Mouse (Mus musculus) mesoderm, embryonic 11.5 days (tissue): ENCODE results near the gene Spint1.

ENCODE experiments used
- DNase-seq: peaks from one replicate; pipeline ENCODE4 v3.0.0-alpha.2; 2012; ENCODE audit warnings: low read depth, low spot score

The Spint1 gene

DNA sequence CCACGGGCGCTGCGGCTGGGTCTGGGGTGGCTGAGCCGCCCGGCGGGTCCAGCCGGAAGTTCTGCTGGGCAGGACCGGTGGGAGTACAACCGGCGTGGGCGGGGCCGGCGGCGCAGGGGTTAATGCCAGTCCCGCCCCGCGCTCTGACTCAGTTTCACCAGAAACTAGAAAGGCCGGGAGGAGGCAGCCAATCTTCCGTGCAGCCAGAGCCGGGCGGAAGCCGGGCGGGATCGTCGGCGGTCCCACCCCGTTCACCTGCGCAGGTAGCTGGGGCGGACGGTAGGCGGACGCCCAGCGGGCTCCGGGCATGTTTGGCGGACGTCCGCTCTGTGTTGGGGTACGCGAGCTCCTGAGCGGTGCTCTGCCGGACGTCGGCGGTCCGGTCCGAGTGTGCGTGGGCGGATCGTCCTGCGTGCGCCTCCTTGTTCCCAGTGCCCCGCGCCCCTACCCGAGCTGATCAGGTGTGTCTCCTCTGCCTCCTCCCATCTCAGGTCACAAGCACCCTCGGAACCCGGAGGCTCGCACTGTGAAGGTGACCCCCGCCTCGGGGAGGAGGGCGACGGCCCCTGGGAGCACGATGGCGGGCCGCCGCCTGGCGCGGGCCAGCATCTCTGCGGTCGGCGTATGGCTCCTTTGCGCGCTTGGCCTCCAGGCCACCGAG lies at the start of gene Spint1:
TSS of gene Spint1 (plus strand) at position 153 of the 661 bp plus-strand sequence.
- no peak for DNase-seq

DNA sequence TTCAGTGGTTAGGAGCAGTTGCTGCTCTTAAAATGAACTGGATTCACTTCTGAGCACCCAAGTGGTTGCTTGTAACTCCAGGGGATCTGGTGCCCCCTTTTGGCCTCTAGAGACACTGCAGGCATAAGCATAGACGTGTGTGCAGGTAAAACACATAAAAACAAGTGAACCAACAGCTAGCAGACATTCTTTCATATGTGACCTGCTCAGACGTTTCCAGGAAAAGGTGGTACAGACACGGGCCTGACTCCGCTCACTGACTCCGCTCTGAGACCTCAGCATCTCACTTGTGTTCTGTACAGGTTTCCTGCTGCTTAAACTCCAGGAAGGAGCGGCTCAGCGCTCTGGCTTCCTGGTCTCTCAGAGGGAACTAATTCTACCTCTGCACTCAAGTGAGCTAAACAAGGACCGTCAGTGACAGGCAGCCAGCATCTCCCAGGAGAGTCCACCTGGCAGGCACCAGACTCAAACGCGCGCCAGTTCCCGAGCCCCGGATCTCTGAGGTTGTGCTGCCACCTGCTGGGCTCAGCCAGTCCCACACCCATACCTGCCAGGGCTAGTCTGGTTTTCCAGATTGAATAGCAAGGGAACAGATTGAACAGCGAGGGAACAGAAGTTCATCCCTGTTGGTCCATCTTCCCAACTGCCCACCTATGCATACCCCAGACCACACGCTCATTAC lies 48.0 kb upstream of the Spint1 start:
- DNase-seq, result peak; percentile 82

DNA sequence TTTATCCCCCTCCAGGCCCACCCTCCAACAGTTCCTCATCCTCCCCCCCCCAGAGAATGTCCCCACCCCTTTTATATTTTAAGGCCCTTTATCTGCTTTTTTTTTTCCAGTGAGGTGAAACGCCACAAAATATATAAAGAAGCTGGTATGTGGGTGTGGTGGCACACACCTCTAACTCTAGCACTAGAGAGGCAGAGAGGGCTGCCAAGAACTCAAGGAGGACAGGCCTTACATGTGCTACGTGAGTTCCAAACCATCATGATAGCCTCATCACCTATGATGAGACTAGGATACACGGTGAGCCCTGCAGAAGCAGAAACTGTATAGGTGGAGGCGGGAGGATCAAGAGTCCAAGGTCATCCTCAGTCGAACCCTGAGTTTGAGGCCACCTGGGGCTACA lies 46.2 kb upstream of the Spint1 start:
- DNase-seq, result no peak

DNA sequence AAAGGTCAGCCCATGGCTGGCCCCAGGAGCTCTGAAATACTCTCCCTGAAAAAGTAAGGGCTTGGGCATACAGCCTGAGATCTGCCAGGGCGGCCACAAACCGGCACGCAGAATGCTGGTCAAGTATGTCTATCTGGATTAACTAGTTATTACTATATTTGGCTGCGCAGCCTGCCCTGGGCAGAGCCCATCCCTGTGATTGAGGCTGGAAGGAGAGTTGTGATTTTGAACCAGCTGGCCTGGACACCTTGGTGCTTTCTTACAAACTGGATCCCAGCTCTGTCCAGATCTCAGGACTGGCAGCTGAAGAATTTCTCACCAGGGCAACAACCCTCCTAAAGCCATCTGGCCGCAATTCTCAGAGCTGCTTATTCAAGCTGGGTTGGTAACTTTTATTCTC lies 43.0 kb upstream of the Spint1 start:
- DNase-seq, result no peak

DNA sequence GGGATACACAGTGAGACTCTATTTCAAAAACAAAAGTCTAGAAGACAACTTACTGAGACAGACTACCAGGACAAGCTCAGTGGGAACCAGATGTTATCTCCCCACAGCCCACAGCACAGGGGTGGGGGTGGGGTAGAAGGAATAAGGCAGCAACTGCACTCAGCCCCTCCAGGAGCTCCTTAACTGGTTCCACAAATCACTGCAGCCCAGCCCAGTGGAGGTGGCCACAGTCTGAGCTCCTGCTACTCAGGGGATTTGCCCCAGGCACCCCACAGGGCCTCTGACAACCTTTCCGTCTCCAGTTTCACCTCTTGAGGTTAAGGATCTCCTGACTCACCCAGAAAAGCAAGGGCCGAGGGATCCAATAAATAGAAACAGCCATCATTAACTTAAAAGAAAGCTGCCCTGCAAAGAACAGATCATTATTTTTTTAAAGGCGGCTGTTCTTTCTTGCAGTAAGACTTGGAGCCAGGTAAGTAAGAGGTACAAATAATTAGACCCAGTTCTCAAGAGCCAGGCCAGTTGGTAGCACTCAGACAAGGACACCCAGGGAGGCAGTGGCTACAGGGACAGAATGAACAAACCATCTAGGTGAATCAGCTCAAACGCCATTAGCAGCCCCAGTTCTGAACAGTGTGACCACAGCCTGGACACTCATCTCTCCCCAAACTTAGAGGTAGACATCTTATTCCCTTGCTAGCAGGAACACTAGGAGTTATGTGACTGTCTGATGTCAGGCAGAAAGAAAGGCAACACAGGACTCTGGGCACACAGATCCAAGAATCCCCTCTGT lies 40.6 kb upstream of the Spint1 start:
- DNase-seq, result no peak

DNA sequence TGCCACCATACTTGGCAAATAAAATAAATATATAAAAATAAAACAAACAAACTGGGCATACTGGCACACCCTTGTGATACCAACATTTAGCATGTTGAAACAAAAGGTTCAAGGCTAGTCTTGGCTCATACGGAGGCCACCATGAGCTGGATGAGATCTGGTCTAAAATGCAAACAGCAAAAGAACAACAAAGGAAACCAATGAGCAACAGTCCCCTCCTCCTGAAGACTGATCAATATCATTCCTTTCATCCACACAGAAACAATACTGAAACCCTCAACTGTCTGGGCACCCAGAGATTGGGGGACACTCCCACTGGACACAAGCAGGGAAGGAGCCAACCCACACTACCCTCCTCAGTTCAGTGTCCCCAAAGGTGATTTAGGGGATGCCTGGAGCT lies 39.7 kb upstream of the Spint1 start:
- no peak for DNase-seq

DNA sequence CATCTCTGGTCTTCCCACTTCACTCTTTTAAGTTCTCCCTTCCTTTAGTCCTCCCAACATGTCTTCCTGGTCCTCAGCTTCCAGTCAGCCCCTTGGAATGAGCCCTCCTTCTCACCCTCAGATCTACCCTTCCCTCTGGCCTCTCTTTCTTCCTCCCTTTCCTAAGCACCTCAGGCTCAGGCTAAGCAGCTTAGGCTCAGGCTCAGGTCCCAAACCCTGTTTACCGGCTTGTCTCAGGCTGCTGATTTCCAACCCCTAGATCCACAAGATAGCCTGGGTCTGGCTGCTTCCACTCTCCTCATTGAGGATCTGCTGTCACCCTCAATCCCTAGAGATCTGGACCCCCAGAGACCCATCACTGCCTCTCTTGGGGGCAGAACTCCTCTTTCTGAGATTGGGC lies 39.1 kb upstream of the Spint1 start:
- no peak for DNase-seq

DNA sequence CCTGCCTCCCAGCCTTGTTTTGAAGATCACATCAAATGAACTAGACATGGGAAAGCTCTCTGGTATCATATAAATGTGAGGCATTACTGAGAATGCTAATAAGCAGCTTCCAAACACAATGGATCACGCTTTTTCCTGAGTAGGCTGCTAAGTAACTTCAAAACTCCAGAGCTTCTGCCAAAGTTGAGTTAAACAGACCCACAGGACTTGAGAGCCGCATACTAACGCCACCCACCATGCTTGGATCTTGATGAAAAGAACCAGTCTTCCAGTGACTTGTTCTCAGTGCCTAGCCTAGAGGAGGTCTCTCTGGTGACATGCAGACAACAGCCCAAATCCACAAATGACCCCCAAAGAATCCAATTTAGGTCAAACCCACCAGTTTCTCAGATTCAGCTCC lies 38.2 kb upstream of the Spint1 start:
- no peak for DNase-seq

DNA sequence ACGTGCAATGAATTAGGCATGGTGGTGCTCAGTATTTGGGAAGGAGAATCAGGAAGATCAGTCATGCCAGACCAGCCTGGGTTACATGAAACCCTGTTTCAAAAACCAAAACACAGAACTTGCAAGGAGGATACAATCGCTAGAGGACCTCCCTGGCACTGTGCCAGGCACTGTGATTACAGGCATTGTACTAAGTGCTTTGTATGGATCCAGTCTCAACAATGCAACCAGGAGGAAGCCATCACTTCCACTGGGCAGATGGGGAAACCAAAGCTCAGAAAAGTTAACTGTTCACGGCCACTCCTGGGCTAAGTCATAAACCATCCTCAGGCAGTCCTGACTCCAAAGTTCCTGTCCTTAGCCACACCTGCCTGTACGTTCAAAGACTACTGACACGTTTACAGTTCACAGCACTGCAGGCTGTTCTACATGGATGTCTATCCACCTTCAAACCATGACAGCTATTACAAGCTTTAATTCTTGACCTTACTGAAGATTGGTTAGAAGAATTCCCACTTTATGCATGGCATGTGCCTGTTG lies 34.2 kb upstream of the Spint1 start:
- no peak for DNase-seq

DNA sequence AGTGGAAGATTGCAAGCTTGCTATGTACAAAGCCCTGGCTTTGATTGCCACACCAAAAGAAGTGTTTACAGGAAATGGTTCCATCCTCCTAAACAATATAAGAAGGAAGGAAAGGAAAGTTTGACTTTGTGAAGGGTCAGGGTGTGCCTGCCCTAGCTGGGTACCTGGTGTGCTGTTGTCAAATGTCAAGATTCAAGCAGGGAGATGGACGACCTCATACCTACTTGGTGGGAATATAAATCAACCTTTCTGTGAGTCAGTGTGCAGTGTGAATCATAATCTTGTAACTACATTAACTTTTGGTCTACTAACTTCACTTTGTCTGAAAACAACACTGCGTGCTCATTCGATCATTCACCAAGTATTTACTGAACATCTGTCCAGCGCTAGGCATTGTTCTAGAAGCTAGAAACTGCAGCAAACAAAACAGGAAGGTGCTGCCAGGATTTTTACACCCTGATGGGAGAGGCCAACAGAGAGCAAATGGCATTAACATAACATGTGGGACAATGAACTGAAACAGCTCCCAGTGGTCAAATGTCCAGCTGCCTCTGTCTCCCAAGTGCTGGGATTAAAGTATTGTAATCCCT lies 33.2 kb upstream of the Spint1 start:
- no peak for DNase-seq

DNA sequence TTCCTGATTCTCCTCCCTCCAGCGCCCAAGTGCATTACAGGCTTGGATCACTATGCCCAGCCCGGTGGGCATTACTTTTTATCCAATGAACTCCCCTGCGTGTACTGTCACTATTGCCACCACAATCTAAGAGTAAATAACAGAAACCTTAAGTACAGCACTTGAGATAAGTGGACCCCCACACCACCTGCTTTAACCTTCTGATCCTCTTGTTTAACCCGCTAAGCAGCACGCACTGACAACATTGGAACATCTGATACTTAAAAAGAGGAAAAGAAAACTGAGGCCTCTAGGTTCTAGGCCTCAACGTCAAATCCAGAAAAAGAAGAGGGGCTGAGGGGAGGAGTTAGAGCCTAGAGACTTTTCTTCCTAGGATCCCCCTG lies 29.2 kb upstream of the Spint1 start:
- no peak for DNase-seq

DNA sequence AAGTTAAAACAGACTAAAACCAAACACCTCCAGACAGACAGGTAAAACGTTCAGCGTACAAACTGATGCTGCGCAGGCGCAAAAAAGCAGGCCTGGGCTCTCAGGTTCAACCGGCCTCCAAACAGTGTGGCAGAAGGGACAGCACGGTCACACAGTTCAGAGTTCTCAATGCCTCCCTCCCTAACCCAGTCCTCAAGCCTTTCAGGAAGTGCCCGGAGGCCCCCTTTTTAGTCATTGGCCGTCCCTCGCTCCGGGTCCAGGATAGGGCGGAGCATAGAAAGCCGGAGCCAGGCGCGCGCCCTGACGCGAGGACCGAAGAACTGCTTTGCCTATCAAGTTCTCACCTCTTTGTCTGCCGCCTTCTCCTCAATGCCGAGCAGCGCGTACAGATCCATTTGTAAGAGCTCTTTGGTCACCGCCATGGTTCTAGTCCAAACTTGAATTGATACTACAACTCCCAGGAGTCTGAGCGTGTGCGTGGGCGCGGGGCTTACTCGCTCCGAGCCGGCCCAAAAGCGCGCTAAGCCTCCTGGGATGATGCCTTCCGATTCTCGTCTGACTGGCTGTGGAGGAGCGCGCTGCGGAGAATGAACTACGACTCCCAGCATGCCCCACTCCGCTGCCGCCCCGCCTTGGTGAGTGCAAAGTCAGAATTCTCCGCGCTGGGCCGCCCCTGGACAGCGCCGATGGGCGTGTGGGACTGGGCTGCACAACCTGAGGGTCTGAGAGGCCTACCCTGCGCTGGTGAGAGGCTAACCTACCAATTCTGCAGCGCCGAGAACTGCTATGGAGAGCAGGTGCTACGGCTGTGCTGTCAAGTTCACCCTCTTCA lies 28.6 kb upstream of the Spint1 start, which contains the start of the genes Zfyve19 and Dnajc17:
TSS of gene Zfyve19 (plus strand) at position 274 of the 832 bp plus-strand sequence.
TSS of gene Dnajc17 (minus strand) at position 452 of the 832 bp plus-strand sequence.
- DNase-seq, result peak; percentile 96

DNA sequence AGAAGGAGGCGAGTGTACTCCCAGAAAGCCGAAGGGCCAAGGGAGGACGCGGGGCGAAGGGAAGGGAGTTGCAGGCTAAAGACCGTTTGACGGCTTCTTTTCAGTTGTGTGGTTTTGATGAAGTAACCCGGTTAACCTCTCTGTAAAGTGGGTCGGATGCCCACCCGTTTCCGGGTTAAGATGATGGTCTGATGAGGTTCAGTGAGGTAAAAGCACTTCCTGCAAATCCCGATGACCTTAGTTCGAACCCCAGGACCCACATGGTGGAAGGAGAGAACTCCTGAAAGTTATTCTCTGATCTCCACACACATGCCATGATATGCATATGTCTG lies 28.0 kb upstream of the Spint1 start:
- no peak for DNase-seq

DNA sequence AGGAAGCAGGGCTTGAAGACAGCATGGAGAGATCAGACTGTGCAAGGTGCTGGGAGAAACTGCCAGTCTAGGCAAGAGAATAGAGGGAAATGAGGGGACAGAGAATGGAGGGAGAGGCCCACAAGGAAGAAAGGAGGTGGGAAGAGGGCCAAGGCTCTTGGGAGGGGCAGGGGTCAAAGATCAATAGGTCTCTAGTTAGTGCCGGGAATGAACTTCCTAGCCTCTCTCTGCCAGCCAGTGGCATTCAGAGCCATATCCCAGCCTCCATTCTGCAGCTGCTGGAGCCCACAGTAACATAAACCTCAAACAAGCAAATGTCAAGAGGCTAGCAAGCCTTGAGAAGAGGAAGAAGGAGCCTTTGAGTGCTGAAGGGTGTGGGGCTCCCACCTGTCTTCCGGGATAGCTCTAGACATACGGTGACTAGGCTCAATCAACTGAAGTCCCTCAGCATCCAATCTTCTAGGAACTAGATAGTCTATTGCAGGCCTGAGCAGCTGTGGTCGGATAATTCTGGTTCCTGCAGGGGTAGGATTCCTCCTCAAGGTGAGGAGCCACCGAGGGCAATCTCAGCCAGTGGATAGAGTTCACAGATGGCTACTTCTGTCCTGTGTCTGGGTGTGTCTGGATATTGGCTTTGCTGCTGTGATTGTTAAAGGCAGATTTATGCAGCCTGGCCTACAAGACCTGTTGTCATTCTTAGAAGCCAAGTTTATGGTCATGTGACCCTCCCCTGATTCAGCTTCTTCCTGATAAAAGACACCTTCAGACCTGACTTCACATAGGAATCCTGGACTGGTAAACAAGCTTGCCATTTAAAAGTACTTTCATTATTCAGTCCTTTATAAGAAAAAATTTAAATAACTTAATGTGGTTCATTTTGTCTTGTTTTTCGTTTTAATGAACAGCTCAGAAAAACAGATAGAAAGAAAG lies 7.1 kb upstream of the Spint1 start, which contains the start of gene Ppp1r14d:
TSS of gene Ppp1r14d (minus strand) at position 132 of the 930 bp plus-strand sequence.
- no peak for DNase-seq

DNA sequence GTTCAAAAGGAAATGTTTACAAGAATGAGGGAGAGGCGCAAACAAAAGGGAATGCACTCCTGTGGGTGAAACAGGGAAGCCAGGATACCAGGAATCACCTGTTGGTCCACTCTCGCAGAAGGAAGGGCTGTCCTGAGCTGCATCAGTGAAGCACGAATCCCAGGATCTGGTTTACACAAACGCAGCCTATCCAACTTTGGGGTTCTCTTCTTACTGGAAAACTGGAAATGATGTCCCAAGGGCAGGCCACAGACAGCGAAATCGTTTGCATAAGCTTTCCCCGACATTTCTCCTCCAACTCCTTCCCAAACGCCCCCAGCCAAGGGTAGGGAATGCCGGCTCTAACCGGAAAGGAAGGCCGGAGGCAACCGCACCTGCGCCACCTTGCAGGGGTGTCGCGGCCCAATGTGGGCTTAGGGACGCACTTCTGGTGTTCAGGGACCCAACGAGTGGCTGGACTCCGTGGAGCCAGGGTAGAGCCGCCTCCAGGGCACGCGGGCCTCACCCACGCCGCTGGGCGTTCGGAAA lies 416 bp upstream of the Spint1 start:
- DNase-seq, result no peak

DNA sequence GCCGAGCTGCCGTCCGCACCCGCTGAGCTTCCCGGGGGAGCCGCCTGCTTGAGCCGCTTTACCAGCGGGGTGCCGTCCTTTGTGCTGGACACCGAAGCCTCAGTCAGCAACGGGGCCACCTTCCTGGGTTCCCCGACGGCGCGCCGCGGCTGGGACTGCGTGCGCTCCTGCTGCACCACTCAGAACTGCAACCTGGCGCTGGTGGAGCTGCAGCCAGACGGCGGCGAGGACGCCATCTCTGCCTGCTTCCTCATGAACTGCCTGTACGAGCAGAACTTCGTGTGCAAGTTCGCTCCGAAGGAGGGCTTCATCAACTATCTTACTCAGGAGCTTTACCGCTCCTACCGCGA lies 684 bp downstream of the Spint1 start:
- DNase-seq, result peak; percentile 13

DNA sequence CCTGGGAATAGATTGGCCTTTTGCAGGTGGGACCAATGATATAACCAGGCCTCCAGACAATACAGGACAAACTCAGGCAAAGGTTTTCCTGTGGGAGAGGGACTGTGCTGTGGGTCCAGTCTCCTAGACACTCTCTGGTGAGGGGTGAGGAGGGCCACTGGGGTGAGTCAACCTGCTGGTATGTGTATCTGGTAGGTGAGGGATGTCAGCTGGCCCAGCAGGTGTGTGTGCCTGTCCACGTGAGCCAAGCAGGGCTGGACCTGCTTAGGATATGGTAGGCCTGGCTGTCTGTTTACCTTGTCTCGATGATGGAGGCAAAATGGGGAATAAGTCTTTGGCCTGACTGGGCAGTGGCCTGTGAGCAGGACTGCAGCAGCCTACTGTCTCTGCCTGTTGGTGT lies 1.5 kb downstream of the Spint1 start:
- DNase-seq, result no peak

DNA sequence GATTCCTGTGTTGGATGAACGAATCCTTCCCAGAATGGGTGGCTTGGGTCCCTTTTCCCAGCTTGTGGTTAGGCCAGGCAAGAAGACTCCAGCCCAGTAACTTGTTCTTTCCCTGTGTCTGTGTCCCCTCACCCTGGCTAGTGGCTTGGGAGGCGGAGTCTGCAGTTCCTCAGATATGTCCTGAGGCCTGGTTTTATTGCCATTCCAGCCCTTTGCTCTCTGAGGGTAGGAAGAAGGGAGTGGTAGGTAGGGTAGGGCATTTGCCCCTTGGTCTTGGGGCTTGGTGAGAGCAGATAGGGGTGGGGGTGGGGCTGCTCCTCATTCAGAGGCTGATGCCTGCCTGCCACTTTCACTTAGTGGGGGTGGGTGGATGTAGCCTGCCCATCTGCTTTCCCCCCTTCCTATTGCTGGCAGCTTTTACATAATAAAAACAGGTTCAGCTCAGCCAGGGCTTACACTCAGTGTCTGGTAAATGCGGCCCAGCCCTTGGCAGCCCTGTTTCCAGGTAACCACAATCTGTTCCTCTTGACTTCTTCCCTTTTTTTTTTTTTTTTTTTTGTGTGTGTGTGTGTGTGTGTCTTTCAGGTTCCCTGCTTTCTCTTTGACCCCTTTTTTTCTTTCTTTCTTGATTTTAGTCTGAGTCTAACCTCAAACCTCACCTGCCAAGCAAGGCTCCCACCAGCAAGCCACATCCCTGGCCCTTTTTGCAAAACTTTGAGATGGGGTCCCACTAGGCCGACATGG lies 3.1 kb downstream of the Spint1 start:
- no peak for DNase-seq

DNA sequence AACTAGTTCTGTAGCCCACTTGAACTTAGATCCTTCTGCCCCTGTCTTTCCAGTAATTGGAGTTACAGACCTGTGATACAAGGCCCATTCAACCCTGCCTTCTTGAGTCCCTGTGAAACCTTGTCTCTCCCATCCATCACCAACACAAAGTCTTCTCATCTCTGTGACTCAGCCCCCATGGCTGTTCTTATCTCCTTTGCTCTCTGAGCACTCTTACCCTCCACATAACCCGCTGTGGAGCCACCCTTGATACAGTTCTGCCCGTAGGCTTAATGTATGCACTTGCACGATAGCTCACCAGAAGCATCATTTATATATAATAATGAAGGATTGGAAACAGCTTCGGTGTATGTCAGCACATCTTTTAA lies 3.6 kb downstream of the Spint1 start:
- DNase-seq, result no peak
